Mouse (Mus musculus) limb, embryonic 14.5 days (tissue): Measurements from ENCODE around the gene Rnf181. TPM values are rescaled to one million over a fixed set of nuclear protein-coding genes. Genes with fewer than 3 reads are reported as not detected.

ENCODE experiments used
- ATAC-seq: fragments of 200-750 bp; cut with Nextera tagmentation; 2 replicates; pipeline ENCODE4 v1.8.0; 2017; ENCODE audit warnings: low read depth, moderate number of reproducible peaks, moderate TSS enrichment; ENCODE audit not compliant: low FRiP score
- DNase-seq: peaks from one replicate; pipeline ENCODE4 v3.0.0-alpha.2; 2015; ENCODE audit warnings: low spot score
- H3K27ac ChIP-seq: fragments of 300-500 bp; sonication (generic); replicated peaks from 2 replicates; pipeline ENCODE4 v1.5.1; 2014; ENCODE audit warnings: low read depth, mild to moderate bottlenecking, low read length, moderate library complexity, mixed read lengths
- H3K27me3 ChIP-seq: fragments of 300-500 bp; sonication (generic); 2 replicates; pipeline ENCODE4 v1.6.1; 2014; ENCODE audit warnings: low read length, mixed read lengths; ENCODE audit not compliant: control insufficient read depth, insufficient read depth
- H3K36me3 ChIP-seq: fragments of 300-500 bp; sonication (generic); 2 replicates; pipeline ENCODE4 v1.6.1; 2014; ENCODE audit warnings: mild to moderate bottlenecking, low read length, moderate library complexity, mixed read lengths; ENCODE audit not compliant: control insufficient read depth, insufficient read depth
- H3K4me1 ChIP-seq: fragments of 300-500 bp; sonication (generic); 2 replicates; pipeline ENCODE4 v1.6.1; 2014; ENCODE audit warnings: antibody characterized with exemption, low read length, mixed read lengths; ENCODE audit not compliant: control insufficient read depth, insufficient read depth
- H3K4me2 ChIP-seq: fragments of 300-500 bp; sonication (generic); replicated peaks from 2 replicates; pipeline ENCODE4 v1.6.1; 2014; ENCODE audit warnings: low read depth, mild to moderate bottlenecking, low read length, moderate library complexity; ENCODE audit not compliant: severe bottlenecking
- H3K4me3 ChIP-seq: fragments of 300-500 bp; sonication (generic); replicated peaks from 2 replicates; pipeline ENCODE4 v1.5.1; 2014; ENCODE audit warnings: low read length
- H3K9ac ChIP-seq: fragments of 300-500 bp; sonication (generic); 2 replicates; pipeline ENCODE4 v1.6.1; 2014; ENCODE audit warnings: mild to moderate bottlenecking, low read depth, low read length, moderate library complexity; ENCODE audit not compliant: severe bottlenecking
- H3K9me3 ChIP-seq: fragments of 300-500 bp; sonication (generic); 2 replicates; pipeline ENCODE4 v1.6.1; 2016; ENCODE audit warnings: low read length; ENCODE audit not compliant: control insufficient read depth
- POLR2A ChIP-seq: fragments of 200-500 bp; IDR thresholded peaks from 2 replicates; pipeline ENCODE4 v1.8.0; 2012; ENCODE audit warnings: inconsistent platforms, mild to moderate bottlenecking, moderate library complexity, borderline replicate concordance; ENCODE audit not compliant: insufficient read depth, insufficient read length; ENCODE audit errors: extremely low read depth
- WGBS: fragments of 180-500 bp; shearing (Covaris S2); extraction: QIAGEN DNeasy Blood & Tissue Kit; methylation state at CpG from one replicate; pipeline ENCODE4 v1.1.7; 2014; 5-methylcytosine and 5-hydroxymethylcytosine counted together
- polyA plus RNA-seq, 2 experiments: library from polyadenylated mRNA; depleted of rRNA in 1 of 2; stranded (reverse) in 1 of 2; unstranded in 1 of 2; fragments of >200 nt; fragmentation: Nextera tagmentation in 1 of 2; extraction: Ambion mirVana in 1 of 2; gene quantifications; 2 replicates each; pipeline versions ENCODE4 v1.2.1 to v1.2.3; 2012 to 2014

Gene Rnf181
- polyA plus RNA-seq (2012; rRNA removed) (65.7 and 79.5 TPM in 2 replicates), polyA plus RNA-seq (2014; fragmentation: Nextera tagmentation; extraction: Ambion mirVana) (84.4 and 85.6 TPM in 2 replicates)

DNA sequence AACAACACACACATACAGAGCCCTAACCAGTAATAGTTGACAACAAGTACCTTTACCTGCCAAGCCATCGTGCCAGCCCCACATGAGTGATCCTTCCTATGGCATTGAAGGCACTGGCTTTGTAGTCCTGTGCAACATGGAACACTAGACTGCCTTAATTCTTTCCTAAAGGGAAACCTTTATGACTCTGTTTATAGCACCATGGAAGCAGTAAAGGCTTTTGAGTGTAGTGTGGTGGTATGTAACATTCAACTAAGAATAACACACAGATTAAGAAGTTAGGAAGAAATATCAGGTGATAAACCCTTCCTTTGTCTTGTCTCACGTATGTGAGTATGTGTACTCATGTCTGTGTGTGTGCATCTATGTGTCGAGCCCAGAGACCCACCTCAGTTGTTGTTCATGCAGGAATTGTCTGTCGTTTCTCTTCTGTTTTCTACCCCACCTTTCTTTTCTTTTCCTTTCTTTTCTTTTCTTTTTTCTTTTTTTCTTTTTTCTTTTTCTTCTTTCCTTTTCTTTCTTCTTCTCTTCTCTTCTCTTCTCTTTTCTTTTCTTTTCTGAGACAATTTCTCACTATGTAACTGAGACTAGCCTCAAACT lies at the start of gene Rnf181:
Gene Rnf181, minus strand, starts transcription at position 113 of the 600 bp plus-strand sequence.
- no peak within 1 kb of the TSS for H3K4me3 ChIP-seq
- no peak within 1 kb of the TSS for H3K9ac ChIP-seq
- ATAC-seq: no peak
- TF ChIP-seq POLR2A: no peak
- H3K27me3 ChIP-seq: no peaks in the 10 kb centered on the region
- no peak within 1 kb of the TSS for H3K4me2 ChIP-seq
- H3K27ac ChIP-seq: no peak within 1 kb of the TSS
- H3K36me3 ChIP-seq: no peaks in the 10 kb centered on the region
- no peak for DNase-seq
- no peaks in the 10 kb centered on the region for H3K4me1 ChIP-seq
- 73% methylated on average over 4 of the region's 4 CpGs for WGBS
- no peaks in the 10 kb centered on the region for H3K9me3 ChIP-seq

DNA sequence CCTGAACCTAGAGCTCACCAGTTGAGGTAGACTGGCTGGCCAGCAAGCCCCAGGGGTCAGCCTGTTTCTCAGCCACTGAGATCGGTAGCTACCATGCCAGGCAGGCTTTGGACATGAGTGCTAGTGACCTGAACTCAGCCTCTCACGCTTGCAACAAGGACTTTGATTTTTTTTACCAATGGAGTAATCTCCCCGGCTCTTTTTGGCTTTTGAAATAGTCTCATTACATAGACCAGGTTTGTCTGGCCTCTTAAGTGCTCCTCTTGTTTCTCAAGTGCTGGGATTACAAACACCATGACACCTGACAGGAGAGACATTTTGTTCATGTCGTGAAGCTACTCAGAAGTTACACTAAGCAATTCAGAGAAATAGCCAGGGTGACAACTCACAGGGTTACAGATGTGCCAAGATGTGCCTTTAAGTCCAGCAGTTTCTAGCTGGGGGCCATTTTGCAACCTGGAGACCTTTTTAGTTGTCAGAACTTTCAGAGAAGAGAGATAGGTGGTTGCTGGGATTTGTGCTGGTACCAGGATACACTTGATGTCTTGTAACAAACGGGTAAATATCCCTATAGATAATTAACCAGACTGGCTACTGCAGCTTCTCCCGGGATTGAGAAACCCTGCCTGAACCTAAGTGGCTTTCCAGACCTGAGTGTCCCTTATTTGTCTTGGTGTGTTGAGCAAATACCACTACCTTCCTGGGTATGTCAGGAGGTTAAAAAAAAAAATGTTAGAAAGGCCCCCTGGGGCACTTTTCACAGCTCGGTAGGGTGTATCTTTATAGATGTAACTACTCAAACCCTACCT lies 49.4 kb upstream of the Rnf181 start:
- Histone ChIP-seq H3K4me2 (0 out of 2 replicates have a peak overlapping the region, but pooled peaks have one; percentile 18), H3K9ac (0 out of 2 replicates have a peak overlapping the region, but pooled peaks have one; percentile 25), H3K4me3 (0 out of 2 replicates have a peak overlapping the region, but pooled peaks have one; percentile 2)

DNA sequence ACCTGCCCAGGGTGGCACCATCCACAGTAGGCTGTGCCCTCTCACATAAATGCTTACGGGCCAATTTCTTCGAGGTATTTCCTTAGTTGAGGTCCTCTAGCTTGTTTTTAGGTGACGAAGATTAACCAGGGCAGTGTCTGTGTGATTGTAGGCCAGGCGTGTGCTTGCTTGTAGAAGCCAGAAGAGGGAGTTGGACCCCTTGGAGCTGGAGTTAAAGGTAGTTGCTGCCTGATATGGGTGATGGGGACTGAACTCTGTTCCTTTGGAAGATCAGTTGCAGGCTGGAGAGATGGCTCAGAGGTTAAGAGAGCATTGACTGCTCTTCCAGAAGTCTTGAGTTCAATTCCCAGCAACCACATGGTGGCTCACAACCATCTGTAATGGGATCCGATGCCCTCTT lies 48.4 kb upstream of the Rnf181 start:
- no peak for TF ChIP-seq POLR2A
- H3K9ac ChIP-seq: peak overlapping the region; percentile 86
- H3K4me2 ChIP-seq: peak overlapping the region; percentile 78
- no peak overlapping the region for H3K27ac ChIP-seq
- no peaks in the 10 kb centered on the region for H3K27me3 ChIP-seq
- DNase-seq (no peak), ATAC-seq (no peak)
- peaks cover 31% of the 10 kb centered on the region for H3K36me3 ChIP-seq
- H3K9me3 ChIP-seq: no peaks in the 10 kb centered on the region
- peak overlapping the region; percentile 75 for H3K4me3 ChIP-seq
- peaks cover 11% of the 10 kb centered on the region for H3K4me1 ChIP-seq
- WGBS: 87% methylated on average over 5 of the region's 5 CpGs

More for the DNA sequence above, 49.4 kb upstream of the Rnf181 start:
- WGBS: 84% methylated on average over 7 of the region's 7 CpGs
- no peak for TF ChIP-seq POLR2A
- H3K36me3 ChIP-seq: peaks cover 41% of the 10 kb centered on the region
- ATAC-seq: no peak
- DNase-seq: no peak
- H3K27me3 ChIP-seq: no peaks in the 10 kb centered on the region
- peaks cover 11% of the 10 kb centered on the region for H3K4me1 ChIP-seq
- H3K9me3 ChIP-seq: no peaks in the 10 kb centered on the region
- H3K27ac ChIP-seq: no peak overlapping the region

DNA sequence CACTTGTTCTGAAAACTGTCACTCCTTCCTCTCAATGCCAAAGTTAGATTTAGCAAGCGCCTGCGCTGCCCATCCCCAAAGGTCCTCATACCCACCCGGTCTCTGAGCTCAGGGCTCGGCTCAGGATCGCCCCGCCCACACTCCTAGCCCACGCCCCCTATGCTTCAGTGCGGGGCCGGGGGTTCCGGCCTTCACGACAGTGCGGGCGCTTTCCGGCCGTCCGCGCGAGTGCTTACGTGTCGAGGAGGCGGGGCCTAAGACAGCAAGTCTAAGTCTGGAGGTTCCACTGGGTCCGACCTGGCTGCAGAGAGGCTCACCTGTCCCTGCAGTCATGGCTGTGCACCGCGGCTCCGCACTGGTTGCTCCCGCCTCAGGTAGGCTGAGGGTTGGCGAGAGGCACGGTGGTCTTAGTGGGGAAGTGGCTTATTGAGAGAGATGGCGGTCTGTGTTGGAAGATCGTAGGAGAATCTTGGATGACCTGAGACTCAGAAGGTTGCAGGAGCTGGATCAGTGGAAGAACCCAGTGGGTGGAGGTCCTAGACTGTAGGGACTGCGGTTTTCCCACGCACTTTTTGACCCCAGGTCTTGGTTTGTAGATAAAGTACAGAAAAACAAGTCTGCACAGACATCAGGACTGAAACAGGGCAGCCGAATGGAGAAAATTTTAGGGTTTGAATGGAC lies 47.5 kb upstream of the Rnf181 start, which contains the start of gene Ggcx:
Gene Ggcx, plus strand, starts transcription at position 233 of the 681 bp plus-strand sequence.
- H3K27ac ChIP-seq: peak within 1 kb of the TSS; percentile 27
- peak within 1 kb of the TSS; percentile 86 for H3K9ac ChIP-seq
- no peaks in the 10 kb centered on the region for H3K9me3 ChIP-seq
- peaks cover 22% of the 10 kb centered on the region for H3K36me3 ChIP-seq
- peaks cover 11% of the 10 kb centered on the region for H3K4me1 ChIP-seq
- peak within 1 kb of the TSS; percentile 75 for H3K4me3 ChIP-seq
- 0 out of 2 replicates have a peak, but pooled peaks have one; percentile 63 for TF ChIP-seq POLR2A
- ATAC-seq: peak; percentile 96
- 2% methylated on average over 33 of the region's 33 CpGs for WGBS
- peak; percentile 96 for DNase-seq
- no peaks in the 10 kb centered on the region for H3K27me3 ChIP-seq
- peak within 1 kb of the TSS; percentile 78 for H3K4me2 ChIP-seq

DNA sequence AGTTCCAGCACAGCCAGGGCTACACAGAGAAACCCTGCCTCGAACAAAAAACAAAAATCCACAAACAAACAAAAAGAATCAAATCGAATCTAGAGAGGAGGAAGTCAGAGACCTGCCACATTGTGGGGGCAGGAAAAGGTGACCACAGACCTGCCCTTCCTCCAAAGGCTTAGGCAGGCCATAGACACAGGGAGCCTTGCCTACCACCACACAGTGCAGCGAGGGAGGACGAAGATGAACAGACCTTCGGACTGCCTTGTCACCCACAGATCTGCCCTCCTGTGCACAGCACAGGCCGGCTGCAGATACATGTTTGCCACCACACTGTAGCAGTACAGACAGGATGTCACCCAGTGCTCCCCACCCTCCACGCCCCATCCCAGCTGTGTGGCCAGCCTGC lies 43.8 kb upstream of the Rnf181 start:
- H3K4me1 ChIP-seq: peaks cover 8% of the 10 kb centered on the region
- no peak overlapping the region for H3K9ac ChIP-seq
- WGBS: 86% methylated on average over 7 of the region's 7 CpGs
- DNase-seq (no peak), ATAC-seq (no peak)
- no peak overlapping the region for H3K4me3 ChIP-seq
- no peaks in the 10 kb centered on the region for H3K9me3 ChIP-seq
- no peak overlapping the region for H3K27ac ChIP-seq
- peaks cover under 1% of the 10 kb centered on the region; the same call in 1 of the 2 replicates for H3K36me3 ChIP-seq
- H3K27me3 ChIP-seq: no peaks in the 10 kb centered on the region
- TF ChIP-seq POLR2A: no peak
- no peak overlapping the region for H3K4me2 ChIP-seq
